Mouse (Mus musculus) frontal cortex, postnatal 14 days (tissue): Measurements from ENCODE around the gene Vmn1r172.
"Not testable (repeated sequence)": the region's sequence is repeated elsewhere in the genome, so short reads cannot be mapped to it uniquely, and the experiment has no call there.

Source experiments
- DNase-seq, 2 experiments: peaks; one replicate each; pipeline ENCODE4 v3.0.0; 2022; ENCODE audit warnings: low spot score in 2 of 2

The Vmn1r172 gene

GRCm38 (mm10) chr7:23658016-23658415, at the start of gene Vmn1r172:
Gene Vmn1r172 (plus strand): TSS chr7:23658316.
- DNase-seq: no peak

- no peak for DNase-seq
Measured at GRCm38 (mm10) chr7:23630422-23630821, 27.7 kb upstream of the Vmn1r172 start, which contains the start of gene Vmn1r171. Gene Vmn1r171 (plus strand): TSS chr7:23630722.

DNA sequence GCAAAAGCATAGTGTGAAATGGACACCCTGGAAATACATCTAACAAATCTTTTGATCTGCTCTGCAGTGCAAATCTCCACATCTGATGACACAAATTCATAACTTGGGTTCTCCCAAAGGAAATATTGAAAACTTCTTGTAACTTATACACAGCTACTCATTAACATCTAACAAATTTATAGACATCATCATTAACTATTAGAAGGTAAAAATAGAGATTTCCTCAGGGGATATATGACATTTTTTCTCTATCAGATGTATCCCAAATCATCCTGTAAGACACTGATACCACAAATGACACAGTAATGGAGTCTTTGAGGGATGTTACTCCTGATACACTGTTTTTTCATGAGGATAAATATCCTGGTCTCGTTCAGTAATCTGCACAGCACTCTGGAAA, 42.3 kb downstream of the Vmn1r172 start, which contains the start of gene Vmn1r173:
Vmn1r173 (plus strand) TSS at position 301 of the 400 bp plus-strand sequence.
- DNase-seq: not testable (repeated sequence)
